Mouse (Mus musculus) stomach, postnatal 0 days (tissue): ENCODE results near the gene Ppp1cb. TPM values are rescaled to one million over a fixed set of nuclear protein-coding genes. Genes with fewer than 3 reads are reported as not detected.
A peak's percentile ranks its signal among the peaks of the same experiment; 100 is the strongest.

Experiments used
- ATAC-seq: fragments of 200-750 bp; cut with Nextera tagmentation; 2 replicates; pipeline ENCODE4 v1.8.0; 2017; ENCODE audit not compliant: low FRiP score, low TSS enrichment
- DNase-seq: peaks from one replicate; pipeline ENCODE4 v3.0.0-alpha.2; 2016; ENCODE audit warnings: low spot score
- H3K27ac ChIP-seq: fragments of 300-500 bp; sonication (generic); replicated peaks from 2 replicates; pipeline ENCODE4 v1.5.1; 2014; ENCODE audit warnings: mild to moderate bottlenecking, control low read depth
- H3K27me3 ChIP-seq: fragments of 300-500 bp; sonication (generic); 2 replicates; pipeline ENCODE4 v1.6.1; 2014; ENCODE audit warnings: low read length; ENCODE audit not compliant: control insufficient read depth, insufficient read depth
- H3K36me3 ChIP-seq: fragments of 300-500 bp; sonication (generic); 2 replicates; pipeline ENCODE4 v1.6.1; 2014; ENCODE audit warnings: low read length, mixed read lengths; ENCODE audit not compliant: control insufficient read depth, insufficient read depth
- H3K4me1 ChIP-seq: fragments of 300-500 bp; sonication (generic); replicated peaks from 2 replicates; pipeline ENCODE4 v1.6.1; 2014; ENCODE audit warnings: antibody characterized with exemption; ENCODE audit not compliant: control insufficient read depth, insufficient read depth
- H3K4me2 ChIP-seq: fragments of 300-500 bp; sonication (generic); replicated peaks from 2 replicates; pipeline ENCODE4 v1.6.1; 2014; ENCODE audit warnings: low read depth, mild to moderate bottlenecking, control low read depth, moderate library complexity
- H3K4me3 ChIP-seq: fragments of 300-500 bp; sonication (generic); 2 replicates; pipeline ENCODE4 v1.5.1; 2014; ENCODE audit warnings: low read depth, low read length, control low read depth
- H3K9ac ChIP-seq: fragments of 300-500 bp; sonication (generic); 2 replicates; pipeline ENCODE4 v1.6.1; 2014; ENCODE audit warnings: mild to moderate bottlenecking, low read length, control low read depth, mixed read lengths
- H3K9me3 ChIP-seq: fragments of 300-500 bp; sonication (generic); 2 replicates; pipeline ENCODE4 v1.6.1; 2016; ENCODE audit warnings: low read length; ENCODE audit not compliant: control insufficient read depth
- CTCF ChIP-seq: IDR thresholded peaks from 2 replicates; pipeline ENCODE4 v1.5.1; 2016; ENCODE audit warnings: antibody characterized with exemption, low read depth, mild to moderate bottlenecking, moderate library complexity
- EP300 ChIP-seq: optimal IDR thresholded peaks from 2 replicates; pipeline ENCODE3; 2016; ENCODE audit warnings: antibody characterized with exemption
- WGBS: fragments of 180-500 bp; shearing (Covaris S2); extraction: QIAGEN DNeasy Blood & Tissue Kit; methylation state at CpG from one replicate; pipeline ENCODE4 v1.1.7; 2014; 5-methylcytosine and 5-hydroxymethylcytosine counted together
- polyA plus RNA-seq: library from polyadenylated mRNA; unstranded; fragments of >200 nt; fragmentation: Nextera tagmentation; extraction: Ambion mirVana; gene quantifications from 2 replicates; pipeline ENCODE4 v1.2.1, GENCODE M21; 2015

Ppp1cb gene
- polyA plus RNA-seq, 1 experiment from 2014 or later: 193 TPM

DNA sequence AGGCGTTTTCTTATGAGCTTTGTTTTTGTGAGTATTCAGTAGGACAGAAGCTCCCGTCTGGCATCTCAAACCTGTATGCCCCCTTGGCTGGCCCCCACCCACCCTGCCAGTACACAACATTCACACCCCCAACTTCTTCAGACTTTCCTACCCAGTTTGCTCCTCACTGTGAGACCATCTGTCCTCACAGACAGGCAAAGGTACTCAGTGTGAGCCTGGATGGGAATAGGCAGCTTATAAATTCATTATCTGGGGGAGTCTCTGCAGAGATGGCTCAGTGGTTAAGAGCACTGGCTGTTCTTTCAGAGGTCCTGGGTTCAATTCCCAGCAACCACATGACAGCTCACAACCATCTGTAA, 20.1 kb upstream of the Ppp1cb start:
- Histone ChIP-seq H3K4me3 (no peak overlapping the region), H3K9ac (no peak overlapping the region), H3K36me3 (no peaks in the 10 kb centered on the region), H3K4me1 (no peaks in the 10 kb centered on the region), H3K27ac (peak overlapping the region; percentile 84), H3K27me3 (no peaks in the 10 kb centered on the region), H3K9me3 (no peaks in the 10 kb centered on the region), H3K4me2 (no peak overlapping the region)
- TF ChIP-seq CTCF (no peak), EP300 (no peak)
- no peak for DNase-seq
- WGBS: 59% methylated on average over 2 of the region's 2 CpGs
- ATAC-seq: no peak

DNA sequence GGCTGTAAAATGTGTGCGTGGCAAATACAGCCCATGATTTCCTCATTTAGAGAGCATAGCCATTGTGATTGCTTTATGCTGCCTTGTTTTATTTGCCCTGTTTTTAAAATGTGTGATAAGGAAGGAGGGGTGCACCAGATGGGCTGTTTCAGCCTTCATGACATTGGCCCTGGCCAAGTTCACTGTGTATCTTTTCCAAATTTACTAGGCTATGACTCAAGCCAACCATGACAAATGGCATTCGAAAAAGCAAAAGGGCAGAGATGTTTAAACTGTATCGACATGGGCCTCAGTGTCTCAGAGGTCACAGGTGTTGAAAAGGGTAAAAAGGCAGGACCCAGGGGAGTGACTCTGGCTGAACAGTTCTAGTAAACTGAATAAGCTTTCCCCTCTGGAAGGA, 17.3 kb upstream of the Ppp1cb start:
- no peak for DNase-seq
- TF ChIP-seq EP300 (no peak), CTCF (no peak)
- 30% methylated on average over 3 of the region's 3 CpGs for WGBS

DNA sequence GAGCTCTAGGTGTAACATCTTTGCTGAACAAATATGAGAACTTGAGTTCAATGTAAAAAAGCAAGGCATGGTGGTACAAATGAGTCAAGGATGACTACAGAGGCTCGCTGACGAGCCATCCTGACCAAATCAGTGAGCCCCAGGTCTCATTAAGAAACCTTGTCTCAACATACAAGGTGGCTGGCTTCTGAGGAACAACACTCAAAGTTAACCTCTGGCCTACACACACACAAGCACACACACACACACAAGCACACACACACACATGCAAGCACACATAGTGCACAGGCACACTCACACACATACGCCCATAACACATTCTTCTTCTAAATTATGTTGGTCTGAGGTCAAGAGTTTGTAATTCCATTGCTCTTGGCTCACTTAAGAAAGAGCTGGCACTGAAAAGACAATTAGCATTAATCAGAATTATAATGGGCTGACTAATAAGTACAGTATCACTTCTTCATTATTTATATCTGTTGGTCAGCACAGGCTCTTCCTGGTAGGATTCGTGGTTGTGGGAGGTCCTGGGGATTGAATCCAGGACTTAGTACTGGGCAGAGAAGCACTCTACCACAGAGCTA, 16.6 kb upstream of the Ppp1cb start:
- ATAC-seq (no peak), DNase-seq (no peak)
- Histone ChIP-seq H3K9me3 (no peaks in the 10 kb centered on the region), H3K4me2 (no peak overlapping the region), H3K36me3 (no peaks in the 10 kb centered on the region), H3K4me1 (no peaks in the 10 kb centered on the region), H3K27me3 (no peaks in the 10 kb centered on the region), H3K9ac (no peak overlapping the region), H3K27ac (peak overlapping the region; percentile 31; the same call in 1 of the 2 replicates), H3K4me3 (no peak overlapping the region)
- TF ChIP-seq CTCF: no peak
- TF ChIP-seq EP300: no peak
- 70% methylated on average over 4 of the region's 4 CpGs for WGBS

More for the DNA sequence above, 17.3 kb upstream of the Ppp1cb start:
- H3K9me3 ChIP-seq: no peaks in the 10 kb centered on the region
- H3K4me2 ChIP-seq: no peak overlapping the region
- no peak overlapping the region for H3K4me3 ChIP-seq
- H3K36me3 ChIP-seq: no peaks in the 10 kb centered on the region
- H3K4me1 ChIP-seq: no peaks in the 10 kb centered on the region
- H3K27me3 ChIP-seq: no peaks in the 10 kb centered on the region
- peak overlapping the region; percentile 31; the same call in 1 of the 2 replicates for H3K27ac ChIP-seq
- no peak overlapping the region for H3K9ac ChIP-seq
- ATAC-seq: peak; percentile 31; the same call in 1 of the 2 replicates

DNA sequence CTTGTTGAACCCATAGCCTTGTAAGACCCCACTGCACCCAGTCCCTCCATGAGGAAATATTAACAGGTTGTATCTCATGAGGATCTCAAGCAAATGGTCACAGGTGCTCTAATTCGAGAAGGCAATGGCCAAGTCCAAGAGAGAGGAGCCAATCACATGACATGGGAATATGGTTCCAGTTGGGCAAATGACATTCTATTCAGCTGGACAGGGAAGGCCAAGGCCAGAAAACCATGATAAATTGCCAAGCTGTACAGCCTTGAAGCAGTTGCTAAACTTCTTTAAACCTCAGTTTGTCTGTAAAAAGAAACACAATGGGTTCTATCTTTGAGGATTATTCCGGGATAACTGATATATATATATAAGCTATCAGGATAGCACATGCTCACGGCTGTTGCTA, 14.7 kb upstream of the Ppp1cb start:
- Histone ChIP-seq H3K4me3 (no peak overlapping the region), H3K36me3 (no peaks in the 10 kb centered on the region), H3K27me3 (no peaks in the 10 kb centered on the region), H3K27ac (no peak overlapping the region), H3K4me1 (no peaks in the 10 kb centered on the region), H3K9ac (no peak overlapping the region), H3K9me3 (no peaks in the 10 kb centered on the region), H3K4me2 (no peak overlapping the region)
- TF ChIP-seq CTCF (no peak), EP300 (no peak)
- DNase-seq (no peak), ATAC-seq (no peak)
- WGBS: 81% methylated on average over 3 of the region's 3 CpGs

DNA sequence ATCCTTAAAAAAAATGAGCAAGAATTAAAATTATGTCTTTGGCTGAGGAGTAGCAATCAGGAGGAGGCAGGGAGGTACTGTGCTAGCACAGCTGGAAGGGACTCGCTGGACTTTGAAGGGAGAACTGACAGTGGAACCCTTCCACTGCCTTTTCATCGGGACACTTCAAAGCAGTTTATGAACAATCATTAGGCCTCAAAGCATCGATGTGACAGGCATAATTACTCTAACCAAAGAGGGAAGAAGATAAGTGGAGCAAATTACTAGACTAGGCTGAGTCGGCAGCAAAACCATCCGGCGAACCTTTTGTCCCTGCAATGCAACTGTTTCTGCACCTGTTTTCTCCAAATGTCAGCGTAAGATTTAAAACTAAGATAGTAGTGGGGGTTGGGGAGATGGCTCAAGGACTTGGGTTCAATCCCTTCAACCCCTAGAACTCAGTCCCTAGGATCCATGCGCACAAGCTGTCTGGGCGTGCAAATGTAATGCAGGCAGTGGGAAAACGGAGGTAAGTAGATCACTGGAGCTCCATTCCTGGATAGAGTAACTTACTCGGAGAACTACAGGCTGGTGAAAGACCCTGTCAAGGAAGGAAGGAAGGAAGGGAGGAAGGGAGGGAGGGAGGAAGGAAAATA, 13.2 kb upstream of the Ppp1cb start:
- H3K27ac ChIP-seq: no peak overlapping the region
- ATAC-seq (no peak), DNase-seq (no peak)
- TF ChIP-seq EP300: no peak
- no peak overlapping the region for H3K4me2 ChIP-seq
- H3K4me3 ChIP-seq: no peak overlapping the region
- 54% methylated on average over 11 of the region's 11 CpGs for WGBS
- no peaks in the 10 kb centered on the region for H3K36me3 ChIP-seq
- no peak overlapping the region for H3K9ac ChIP-seq
- H3K9me3 ChIP-seq: no peaks in the 10 kb centered on the region
- no peaks in the 10 kb centered on the region for H3K27me3 ChIP-seq
- no peaks in the 10 kb centered on the region for H3K4me1 ChIP-seq

DNA sequence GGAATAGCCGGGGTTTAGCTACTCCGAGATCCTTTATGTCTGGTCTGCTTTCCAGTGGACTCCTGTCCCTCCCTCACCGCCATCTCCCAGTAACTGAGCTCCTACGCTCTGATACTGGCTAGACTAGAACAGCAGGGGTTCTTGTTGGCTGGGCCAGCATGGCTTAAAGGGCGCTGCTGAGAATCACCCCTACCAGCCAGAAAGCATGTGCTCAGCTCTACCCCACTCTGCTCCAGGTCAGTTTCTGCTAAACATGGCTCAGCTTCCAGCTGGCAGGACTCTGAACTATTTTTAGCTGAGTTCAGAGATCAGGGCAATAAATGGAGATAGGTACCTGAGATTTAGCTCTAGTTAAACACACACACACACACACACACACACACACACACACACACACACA, 12.2 kb upstream of the Ppp1cb start:
- H3K9ac ChIP-seq: no peak overlapping the region
- H3K4me3 ChIP-seq: no peak overlapping the region
- H3K27me3 ChIP-seq: no peaks in the 10 kb centered on the region
- no peaks in the 10 kb centered on the region for H3K4me1 ChIP-seq
- no peak for ATAC-seq
- H3K4me2 ChIP-seq: no peak overlapping the region
- TF ChIP-seq EP300 (no peak), CTCF (no peak)
- H3K27ac ChIP-seq: no peak overlapping the region
- 68% methylated on average over 5 of the region's 5 CpGs for WGBS
- no peak for DNase-seq
- no peaks in the 10 kb centered on the region for H3K9me3 ChIP-seq
- no peaks in the 10 kb centered on the region for H3K36me3 ChIP-seq
